Mouse (Mus musculus): ENCODE measurements around the gene Mmp11.

GRCm38 (mm10) chr10:75895730-75896129 lies 40.6 kb downstream of the Mmp11 start:
- TF ChIP-seq POLR2A (IDR thresholded peaks at IDR 0.05; ENCODE audit: control insufficient read depth, extremely low read depth, insufficient read depth, low read length, poor library complexity) (no peak), CTCF (IDR thresholded peaks at IDR 0.05; ENCODE audit: borderline replicate concordance, control insufficient read depth, extremely low read depth, insufficient read depth, low read length, poor library complexity) (no peak)
